Comparison of ENCODE assay signal across 8 mouse cellular contexts in genomic region chr4:129377601-129378390, GRCm38 (mm10). TPM values are rescaled to one million over a fixed set of nuclear protein-coding genes. Genes with fewer than 3 reads are reported as not detected.
A peak's percentile ranks its signal among the peaks of the same experiment; 100 is the strongest.
DNase-seq lines count a peak whose midpoint lies in the region; ATAC-seq and TF ChIP-seq lines count a peak whose summit lies in the region.

Zbtb8a (minus strand) TSS chr4:129378116.

- H3K27me3 ChIP-seq in erythroblast, embryonic 14.5 days (ENCODE audit: control insufficient read depth): peaks cover 38% of the 10 kb centered on the region
- H3K27me3 ChIP-seq in heart, postnatal 0 days (ENCODE audit: control insufficient read depth, insufficient read depth, low read length): no peaks in the 10 kb centered on the region
- peaks cover 14% of the 10 kb centered on the region for H3K27me3 ChIP-seq in neural tube, embryonic 13.5 days

- H3K4me2 ChIP-seq in heart, postnatal 0 days (ENCODE audit: low read depth, low read length): peak within 1 kb of the TSS; percentile 93
- H3K4me2 ChIP-seq in neural tube, embryonic 13.5 days: peak within 1 kb of the TSS; percentile 66

- H3K4me1 ChIP-seq in ES-E14 (ENCODE audit: control insufficient read depth in 2 of 2, insufficient read depth in 2 of 2, low read length in 2 of 2, poor library complexity in 1 of 2): peaks cover 8 to 11% of the 10 kb centered on the region in 2 experiments
- peaks cover 43% of the 10 kb centered on the region for H3K4me1 ChIP-seq in erythroblast, embryonic 14.5 days (ENCODE audit: control insufficient read depth)
- H3K4me1 ChIP-seq in heart, postnatal 0 days (ENCODE audit: control insufficient read depth, insufficient read depth): no peaks in the 10 kb centered on the region
- H3K4me1 ChIP-seq in neural tube, embryonic 13.5 days (replicated peaks): peaks cover 26% of the 10 kb centered on the region

- TF ChIP-seq CTCF in brain, embryonic 14.5 days (IDR thresholded peaks at IDR 0.05; ENCODE audit: borderline replicate concordance, extremely low read depth, insufficient read depth, insufficient read length): no peak
- no peak for TF ChIP-seq CTCF in heart, postnatal 0 days (IDR thresholded peaks at IDR 0.05; ENCODE audit: low read depth)

- in situ Hi-C loops in ES-E14 (cut with MboI; ENCODE audit: low sequenced_read_pairs in 2 of 2, unreplicated experiment in 2 of 2): no loop called here

- no peak for TF ChIP-seq EP300 in heart, postnatal 0 days (IDR thresholded peaks at IDR 0.05; ENCODE audit: low read depth)

- peak; percentile 50; the same call in 1 of the 2 replicates for TF ChIP-seq POLR2A in brain, embryonic 14.5 days (IDR thresholded peaks at IDR 0.05; ENCODE audit: borderline replicate concordance, extremely low read depth, insufficient read depth, insufficient read length, poor library complexity, severe bottlenecking)

- 2% methylated on average over 61 of the region's 65 CpGs for WGBS in heart, postnatal 0 days
- 1% methylated on average over 61 of the region's 65 CpGs for WGBS in neural tube, embryonic 13.5 days

- no peak for DNase-seq in ES-E14 (ENCODE audit: low read depth, low spot score)
- DNase-seq in brain, embryonic 14.5 days (ENCODE audit: low read depth): peak; percentile 84
- DNase-seq in heart, postnatal 0 days (ENCODE audit: low spot score): peak; percentile 52
- peak; percentile 66 to 77 for DNase-seq in kidney, postnatal 4 days
- peak; percentile 48 to 52 for DNase-seq in lung, adult 18-20 months
- peak; percentile 67 for DNase-seq in thymus, postnatal 4 days

- H3K4me3 ChIP-seq in ES-E14 (ENCODE audit: insufficient read depth in 1 of 2, low read depth in 1 of 2, low read length in 2 of 2, poor library complexity in 1 of 2, severe bottlenecking in 1 of 2): peak within 1 kb of the TSS; percentile 74 to 83
- H3K4me3 ChIP-seq in erythroblast, embryonic 14.5 days (replicated peaks): peak within 1 kb of the TSS; percentile 82
- peak within 1 kb of the TSS; percentile 89 for H3K4me3 ChIP-seq in heart, postnatal 0 days (ENCODE audit: low read depth, low read length)
- peak within 1 kb of the TSS; percentile 74 for H3K4me3 ChIP-seq in neural tube, embryonic 13.5 days

- no peaks in the 10 kb centered on the region for H3K9me3 ChIP-seq in ES-E14 (ENCODE audit: control insufficient read depth, insufficient read depth, low read depth, low read length)
- no peaks in the 10 kb centered on the region for H3K9me3 ChIP-seq in erythroblast, embryonic 14.5 days (ENCODE audit: control insufficient read depth, low read length)
- no peaks in the 10 kb centered on the region for H3K9me3 ChIP-seq in heart, postnatal 0 days (replicated peaks; ENCODE audit: control insufficient read depth, low read length)
- H3K9me3 ChIP-seq in neural tube, embryonic 13.5 days: no peaks in the 10 kb centered on the region

- ATAC-seq in heart, postnatal 0 days (ENCODE audit: insufficient read depth, low read depth): peak; percentile 67
- peak; percentile 82 for ATAC-seq in neural tube, embryonic 13.5 days (ENCODE audit: low read depth)

- peak within 1 kb of the TSS; percentile 84 for H3K9ac ChIP-seq in ES-E14 (ENCODE audit: insufficient read depth, low read depth, low read length, poor library complexity, severe bottlenecking)
- peak within 1 kb of the TSS; percentile 92 for H3K9ac ChIP-seq in heart, postnatal 0 days (replicated peaks; ENCODE audit: low read depth, low read length)
- H3K9ac ChIP-seq in neural tube, embryonic 13.5 days: peak within 1 kb of the TSS; percentile 90

- no peaks in the 10 kb centered on the region for H3K36me3 ChIP-seq in ES-E14 (ENCODE audit: control insufficient read depth, insufficient read depth, low read length, poor library complexity, severe bottlenecking)
- no peaks in the 10 kb centered on the region for H3K36me3 ChIP-seq in erythroblast, embryonic 14.5 days (ENCODE audit: control insufficient read depth)
- no peaks in the 10 kb centered on the region for H3K36me3 ChIP-seq in heart, postnatal 0 days (replicated peaks; ENCODE audit: control insufficient read depth, insufficient read depth, low read length)
- H3K36me3 ChIP-seq in neural tube, embryonic 13.5 days: no peaks in the 10 kb centered on the region

- H3K27ac ChIP-seq in ES-E14 (ENCODE audit: insufficient read depth, low read depth, low read length, poor library complexity, severe bottlenecking): peak within 1 kb of the TSS; percentile 84
- H3K27ac ChIP-seq in heart, postnatal 0 days (ENCODE audit: low read depth): peak within 1 kb of the TSS; percentile 81
- H3K27ac ChIP-seq in neural tube, embryonic 13.5 days (replicated peaks): peak within 1 kb of the TSS; percentile 92

TF ChIP-seq in ES-E14, 5 proteins besides CTCF, POLR2A, EP300 and RAD21:
- TF ChIP-seq CHD2 (IDR thresholded peaks at IDR 0.05; ENCODE audit: low read depth, low read length) (no peak), HCFC1 (IDR thresholded peaks at IDR 0.05; ENCODE audit: borderline replicate concordance, insufficient read depth, low read length) (0 out of 2 replicates have a peak, but pooled peaks have one; percentile 40), ZC3H11A (IDR thresholded peaks at IDR 0.05; ENCODE audit: borderline replicate concordance, low read depth, low read length) (no peak), MAFK (IDR thresholded peaks at IDR 0.05; ENCODE audit: insufficient read depth, low read depth, low read length) (peak; percentile 73)

RNA-seq across cellular contexts. Expression of gene Zbtb8a, which starts in this region (rescaled TPM):
- 25.3 and 32.5 TPM in 2 replicates for total RNA-seq in ES-E14 (2012; rRNA removed)
- polyA plus RNA-seq in brain, embryonic 14.5 days (2012; rRNA removed): 19.5 and 23.1 TPM in 2 replicates
- 0.04 and 0.08 TPM in 2 replicates for polyA plus RNA-seq in erythroblast, embryonic 14.5 days (2012)
- total RNA-seq in heart, postnatal 0 days (2014; rRNA removed; ENCODE audit: low replicate concordance): 14.0 and 15.4 TPM in 2 replicates
- 7.0 TPM in 2 replicates for polyA plus RNA-seq in heart, postnatal 0 days (2015; fragmentation: Nextera tagmentation; extraction: Ambion mirVana)
- polyA plus RNA-seq in neural tube, embryonic 13.5 days (2015; fragmentation: Nextera tagmentation; extraction: Ambion mirVana): 18.5 and 20.4 TPM in 2 replicates
